Mouse (Mus musculus) adrenal gland, postnatal 10 days (tissue): ENCODE results near the gene Prdm1. TPM values are rescaled to one million over a fixed set of nuclear protein-coding genes. Genes with fewer than 3 reads are reported as not detected.

Source experiments
- DNase-seq: peaks from one replicate; pipeline ENCODE4 v3.0.0; 2021; ENCODE audit warnings: mixed read lengths
- long read RNA-seq, 2 experiments: library from polyadenylated mRNA; stranded (forward); transcript quantifications; one replicate each; pipeline ENCODE4 v2.0.0; 2021
- total RNA-seq, 2 experiments: library from RNA; stranded (reverse); gene quantifications; 2 replicates each; pipeline ENCODE4 v1.2.3; 2021

The Prdm1 gene
- 1 to 10 TPM; 2.1 to 3.4 TPM for total RNA-seq
- long read RNA-seq, experiment 1, partial matches to known transcripts = 0 of 1 reads
- long read RNA-seq, experiment 1, other reads (novel, unspliced or antisense) = 1 of 1 reads
- long read RNA-seq, experiment 2 = 0 reads

GRCm38 (mm10) chr10:44528291-44529082, at the start of gene Prdm1:
Prdm1 (minus strand) TSS chr10:44528501.
- DNase-seq = no peak

- DNase-seq = peak; percentile 63
Observed at GRCm38 (mm10) chr10:44565971-44566370, 37.7 kb upstream of the Prdm1 start.

- no peak for DNase-seq
Observed at GRCm38 (mm10) chr10:44565109-44565508, 36.8 kb upstream of the Prdm1 start.

GRCm38 (mm10) chr10:44556845-44557244, 28.5 kb upstream of the Prdm1 start:
- no peak for DNase-seq

- DNase-seq = no peak
Observed at GRCm38 (mm10) chr10:44555317-44555716, 27.0 kb upstream of the Prdm1 start.

- no peak for DNase-seq
Observed at GRCm38 (mm10) chr10:44553648-44554047, 25.3 kb upstream of the Prdm1 start.

GRCm38 (mm10) chr10:44539033-44539578, 10.8 kb upstream of the Prdm1 start:
- no peak for DNase-seq

- DNase-seq = no peak
Observed at GRCm38 (mm10) chr10:44538137-44538536, 9.8 kb upstream of the Prdm1 start.

- DNase-seq = no peak
Observed at GRCm38 (mm10) chr10:44530067-44530360, 1.7 kb upstream of the Prdm1 start.

GRCm38 (mm10) chr10:44529218-44530066, 1.1 kb upstream of the Prdm1 start:
- DNase-seq = peak; percentile 88

- peak; percentile 7 for DNase-seq
Observed at GRCm38 (mm10) chr10:44527651-44528050, 650 bp downstream of the Prdm1 start.

- DNase-seq = peak; percentile 49
Observed at GRCm38 (mm10) chr10:44526751-44527591, 1.3 kb downstream of the Prdm1 start.

GRCm38 (mm10) chr10:44520189-44520588, 8.1 kb downstream of the Prdm1 start:
- no peak for DNase-seq

- no peak for DNase-seq
Observed at GRCm38 (mm10) chr10:44518631-44519030, 9.7 kb downstream of the Prdm1 start.

- no peak for DNase-seq
Observed at GRCm38 (mm10) chr10:44513108-44513507, 15.2 kb downstream of the Prdm1 start.

GRCm38 (mm10) chr10:44511029-44511428, 17.3 kb downstream of the Prdm1 start:
- DNase-seq = no peak

- DNase-seq = no peak
Observed at GRCm38 (mm10) chr10:44508649-44509048, 19.7 kb downstream of the Prdm1 start.

GRCm38 (mm10) chr10:44507984-44508383, 20.3 kb downstream of the Prdm1 start:
- DNase-seq = no peak

- no peak for DNase-seq
Observed at GRCm38 (mm10) chr10:44502891-44503290, 25.4 kb downstream of the Prdm1 start.

GRCm38 (mm10) chr10:44499897-44500519, 28.3 kb downstream of the Prdm1 start:
- DNase-seq = no peak

- no peak for DNase-seq
Observed at GRCm38 (mm10) chr10:44493818-44494492, 34.3 kb downstream of the Prdm1 start.
